Mouse (Mus musculus) brown adipose tissue, adult 24 weeks (tissue): ENCODE data around the gene Aldoc. TPM values are rescaled to one million over a fixed set of nuclear protein-coding genes. Genes with fewer than 3 reads are reported as not detected.

Experiments used
- H3K27ac ChIP-seq: fragments of 200-500 bp; replicated peaks from 2 replicates; pipeline ENCODE4 v1.5.1; 2012; ENCODE audit warnings: low read depth, mild to moderate bottlenecking, low read length
- H3K4me1 ChIP-seq: fragments of 200-500 bp; 2 replicates; pipeline ENCODE4 v1.6.1; 2012; ENCODE audit warnings: low read length, mixed read lengths; ENCODE audit not compliant: control insufficient read depth, insufficient read depth, insufficient read length
- H3K4me3 ChIP-seq: fragments of 200-500 bp; 2 replicates; pipeline ENCODE4 v1.5.1; 2012; ENCODE audit warnings: low read depth, mild to moderate bottlenecking, low read length, moderate library complexity; ENCODE audit not compliant: insufficient read depth
- polyA plus RNA-seq: library from polyadenylated mRNA; stranded (reverse); fragments of >200 nt; gene quantifications from 2 replicates; pipeline ENCODE4 v1.2.4, GENCODE M21; 2012; ENCODE audit not compliant: missing spikeins, insufficient read depth, insufficient read length

The Aldoc gene
- polyA plus RNA-seq, 1 experiment = 1.9 TPM

DNA sequence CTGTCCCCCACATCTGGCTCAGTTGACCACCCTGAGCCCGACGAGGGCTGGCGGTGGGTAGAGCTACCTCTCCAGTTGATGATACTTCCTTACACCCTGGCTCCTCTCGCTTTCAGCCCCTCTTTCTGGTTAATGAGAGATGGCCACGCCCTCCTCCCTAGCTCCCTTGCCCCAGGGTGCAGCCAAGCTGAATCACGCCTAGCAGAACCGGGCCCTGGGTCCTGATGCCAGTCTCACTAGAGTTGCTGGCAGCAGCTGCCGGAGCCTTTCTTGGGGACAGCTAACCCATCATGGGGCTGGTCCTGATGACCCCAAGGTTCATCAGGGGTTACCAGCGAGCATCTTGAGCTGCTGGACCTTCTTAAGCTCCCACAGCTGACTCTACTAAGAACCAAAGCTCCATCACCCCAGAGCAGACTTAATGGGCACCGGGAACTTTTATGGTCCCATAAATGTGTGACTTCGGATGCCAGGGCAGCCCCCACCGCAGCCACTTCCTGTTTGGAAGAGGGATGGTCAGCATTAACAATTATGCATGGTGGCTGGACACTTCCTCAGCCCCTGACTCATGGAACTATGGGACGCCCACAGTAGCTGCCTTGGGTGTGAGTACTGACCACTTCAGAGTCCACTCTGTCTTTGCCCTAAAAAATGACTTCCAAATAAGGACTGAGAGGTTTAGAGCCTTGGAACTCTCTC, 40.7 kb downstream of the Aldoc start:
- H3K27ac ChIP-seq = no peak overlapping the region
- H3K4me1 ChIP-seq = no peaks in the 10 kb centered on the region
- H3K4me3 ChIP-seq = no peak overlapping the region

DNA sequence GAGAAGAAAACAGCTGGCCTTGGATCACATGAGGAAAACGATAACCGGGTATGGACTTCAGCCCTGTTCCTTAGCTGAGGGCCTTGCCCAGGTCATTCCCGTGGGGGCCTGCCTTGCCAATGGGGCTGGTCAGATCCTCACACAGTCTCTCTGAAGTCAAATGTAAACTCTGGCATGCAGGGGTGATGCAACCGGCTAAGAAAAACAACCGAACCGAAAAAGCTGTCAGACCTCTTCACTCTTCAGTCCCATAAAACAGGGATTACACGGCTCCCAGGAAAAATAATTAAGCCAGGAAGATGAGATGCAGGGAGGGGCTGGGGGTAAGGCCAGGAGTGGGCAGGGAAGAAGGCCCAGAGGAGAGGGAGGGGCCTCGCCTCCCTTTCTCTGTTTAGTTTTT, 41.3 kb downstream of the Aldoc start:
- Histone ChIP-seq H3K4me3 (no peak overlapping the region), H3K27ac (no peak overlapping the region), H3K4me1 (no peaks in the 10 kb centered on the region)

DNA sequence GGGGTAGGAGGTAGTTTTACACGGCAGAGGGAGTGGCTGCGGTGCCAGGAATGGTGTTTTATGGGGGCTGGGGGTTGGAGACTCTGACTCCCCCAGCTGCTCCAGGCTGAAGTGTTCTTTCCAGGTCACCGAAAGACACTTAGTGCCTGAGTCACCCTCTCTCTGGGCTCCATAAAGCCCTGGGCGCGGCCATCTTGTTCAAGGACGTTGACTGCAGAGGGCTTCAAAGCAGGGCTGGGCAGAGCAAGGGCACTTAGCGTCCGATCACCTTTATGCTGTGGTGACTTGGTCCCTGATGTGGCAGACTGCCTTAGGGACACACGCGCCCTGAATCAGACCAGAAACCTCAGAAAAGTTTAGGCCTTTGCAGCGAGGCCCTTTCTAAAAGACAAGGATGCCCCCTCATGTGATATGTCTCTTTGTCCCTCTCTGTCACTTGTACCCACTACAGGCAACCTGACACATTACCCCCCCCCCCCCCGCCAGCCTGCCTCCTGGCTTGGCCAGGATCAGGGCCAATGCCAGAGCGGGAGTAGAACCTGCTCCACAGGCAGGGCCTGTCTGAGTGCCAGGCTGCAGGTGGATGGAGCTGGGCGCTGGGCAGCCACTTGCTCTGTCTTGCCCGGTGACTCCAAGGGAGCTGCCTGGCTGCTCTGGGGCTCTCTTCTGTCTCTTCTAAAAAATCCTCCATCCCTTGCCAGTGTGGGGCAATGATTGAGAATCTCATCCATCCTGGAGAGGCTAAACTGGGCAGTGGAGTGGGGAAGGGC, 44.9 kb downstream of the Aldoc start:
- Histone ChIP-seq H3K27ac (no peak overlapping the region), H3K4me1 (no peaks in the 10 kb centered on the region)

DNA sequence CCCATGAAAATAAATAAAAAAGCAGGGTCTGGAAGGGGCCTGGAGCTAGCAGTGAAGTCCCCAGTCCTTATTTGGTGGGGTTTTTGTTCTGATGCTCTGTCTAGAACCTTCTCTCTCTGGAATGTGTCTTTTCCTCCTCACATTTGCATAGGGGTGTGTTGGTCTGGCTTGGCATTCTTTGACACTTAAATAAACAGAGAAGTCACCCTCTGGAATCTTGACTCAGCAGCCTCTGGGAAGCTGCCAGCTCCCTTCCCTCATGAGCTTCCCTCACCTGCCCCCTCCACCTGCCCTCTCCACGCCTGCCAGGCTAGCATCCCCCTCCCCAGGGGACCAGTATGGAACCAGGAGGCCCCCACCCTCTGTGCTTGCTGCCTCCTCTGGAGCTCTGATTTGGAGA, 47.6 kb downstream of the Aldoc start:
- H3K27ac ChIP-seq = no peak overlapping the region
- no peak overlapping the region for H3K4me3 ChIP-seq
- H3K4me1 ChIP-seq = no peaks in the 10 kb centered on the region

More for the DNA sequence above, 44.9 kb downstream of the Aldoc start:
- H3K4me3 ChIP-seq = no peak overlapping the region

DNA sequence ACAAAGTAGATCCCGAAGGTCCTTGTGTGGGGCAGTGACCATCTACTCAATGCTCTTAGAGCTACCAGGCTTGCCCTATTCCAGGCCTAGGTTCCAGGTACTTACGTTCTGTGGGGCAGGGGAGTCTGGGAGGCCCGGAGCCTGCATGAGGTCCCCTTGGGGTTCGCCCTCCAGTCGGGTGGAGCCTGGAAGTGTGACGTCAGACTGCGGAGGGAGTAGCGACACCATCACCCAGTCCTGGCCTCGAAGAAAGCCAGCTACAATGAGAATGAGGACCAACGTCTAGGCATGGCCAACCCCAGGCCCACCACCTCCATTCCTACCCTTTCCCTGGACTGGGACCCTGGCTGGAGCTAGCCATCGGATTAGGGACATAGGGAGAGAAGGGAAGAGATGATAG, 48.9 kb downstream of the Aldoc start:
- Histone ChIP-seq H3K27ac (no peak overlapping the region), H3K4me1 (no peaks in the 10 kb centered on the region)

DNA sequence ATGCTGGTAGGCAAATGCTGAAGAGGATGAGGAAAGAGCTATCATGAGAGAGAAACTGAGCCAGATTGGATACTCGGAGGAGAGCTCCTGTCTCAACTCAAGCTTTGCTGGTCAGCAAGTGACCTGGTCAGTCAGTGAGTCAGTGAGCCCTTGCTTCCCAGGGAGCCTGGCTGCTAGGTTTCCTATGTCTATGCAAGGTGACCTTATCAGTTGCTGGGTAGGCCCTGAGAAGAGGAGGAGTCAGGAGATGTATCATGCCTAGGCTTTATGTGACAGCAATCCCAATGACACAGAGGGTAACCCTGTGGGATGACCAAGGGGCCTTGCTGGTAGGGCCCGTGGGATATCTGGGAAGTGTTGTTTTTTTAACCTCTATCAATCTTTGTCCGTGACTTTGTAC, 49.4 kb downstream of the Aldoc start:
- no peaks in the 10 kb centered on the region for H3K4me1 ChIP-seq
- no peak overlapping the region for H3K27ac ChIP-seq
- H3K4me3 ChIP-seq = no peak overlapping the region

More for the DNA sequence above, 48.9 kb downstream of the Aldoc start:
- no peak overlapping the region for H3K4me3 ChIP-seq

DNA sequence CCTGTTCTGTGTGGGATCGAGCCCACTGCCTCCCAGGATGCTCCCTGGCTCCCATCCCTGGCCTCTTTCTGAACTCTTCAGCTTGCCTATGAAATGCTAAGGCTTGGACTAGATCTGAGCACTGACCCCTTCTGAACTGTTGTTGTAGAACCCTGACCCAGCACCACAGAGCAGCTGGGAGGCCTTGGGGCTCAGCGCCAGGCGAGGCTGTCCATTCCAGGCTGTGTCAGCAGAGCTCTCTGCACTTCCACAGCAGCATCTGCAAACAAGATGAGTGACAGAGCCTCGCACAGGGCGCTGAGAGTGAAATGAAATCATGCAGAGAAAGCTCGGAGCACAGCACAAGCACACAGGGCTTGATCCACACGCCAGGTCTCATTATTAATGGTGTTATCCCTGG, 49.8 kb downstream of the Aldoc start:
- Histone ChIP-seq H3K27ac (no peak overlapping the region), H3K4me3 (no peak overlapping the region), H3K4me1 (no peaks in the 10 kb centered on the region)

DNA sequence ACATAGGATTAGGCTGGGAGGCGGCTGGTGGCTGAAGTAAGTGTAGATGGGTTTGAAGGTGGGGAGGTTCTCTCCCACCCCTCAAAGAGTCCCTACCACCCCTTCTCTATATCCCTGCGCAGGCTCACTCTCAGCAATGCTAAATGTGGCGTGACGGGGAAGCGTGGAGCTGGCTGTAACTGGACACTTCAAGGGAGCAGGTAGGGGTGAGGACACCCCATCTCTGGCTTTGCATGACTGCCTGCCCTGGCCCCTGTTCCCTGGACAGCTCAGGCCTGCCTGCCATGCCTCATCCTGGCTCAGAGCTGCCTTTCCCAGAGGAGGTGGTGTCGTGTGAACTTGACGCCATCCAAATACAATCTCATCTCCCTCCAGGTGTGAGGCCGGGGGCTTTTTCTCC, 51.4 kb downstream of the Aldoc start:
- Histone ChIP-seq H3K27ac (no peak overlapping the region), H3K4me1 (no peaks in the 10 kb centered on the region), H3K4me3 (no peak overlapping the region)

Other genes with a start within 250 kb of the Aldoc start
- gene Eral1, start 242.6 kb upstream of the Aldoc start, polyA plus RNA-seq = 33.8 and 38.9 TPM in 2 replicates
- 5.8 and 7.5 TPM in 2 replicates for gene Fam222b, start 228.3 kb upstream of the Aldoc start, polyA plus RNA-seq
- 45.7 and 47.5 TPM in 2 replicates for gene Traf4, start 157.4 kb upstream of the Aldoc start, polyA plus RNA-seq
- gene Nek8, start 146.3 kb upstream of the Aldoc start, polyA plus RNA-seq = 3.2 and 6.3 TPM in 2 replicates
- gene Tlcd1, start 146.3 kb upstream of the Aldoc start, polyA plus RNA-seq = 77.2 and 118 TPM in 2 replicates
- gene Rpl23a, start 139.4 kb upstream of the Aldoc start, polyA plus RNA-seq = 881 and 950 TPM in 2 replicates
- gene Rab34, start 134.5 kb upstream of the Aldoc start, polyA plus RNA-seq = 61.8 and 78.8 TPM in 2 replicates
- gene Proca1, start 129.6 kb upstream of the Aldoc start, polyA plus RNA-seq = 102 and 105 TPM in 2 replicates
- gene Sdf2, start 77.2 kb upstream of the Aldoc start, polyA plus RNA-seq = 42.0 and 44.9 TPM in 2 replicates
- 20.1 and 20.7 TPM in 2 replicates for gene Supt6, start 77.0 kb upstream of the Aldoc start, polyA plus RNA-seq
- gene 2610507B11Rik, start 61.2 kb upstream of the Aldoc start, polyA plus RNA-seq = 74.3 and 104 TPM in 2 replicates
- gene BC030499, start 32.1 kb upstream of the Aldoc start, polyA plus RNA-seq = not detected in 2 replicates
- gene Spag5, start 21.4 kb upstream of the Aldoc start, polyA plus RNA-seq = 0.29 and 0.87 TPM in 2 replicates
- gene Pigs, start 5.4 kb downstream of the Aldoc start, polyA plus RNA-seq = 14.4 and 19.7 TPM in 2 replicates
- gene Unc119, start 20.5 kb downstream of the Aldoc start, polyA plus RNA-seq = 16.9 and 30.7 TPM in 2 replicates
- gene Foxn1, start 63.6 kb downstream of the Aldoc start, polyA plus RNA-seq = not detected in 2 replicates
- gene Slc13a2, start 99.2 kb downstream of the Aldoc start, polyA plus RNA-seq = not detected in 2 replicates
- 9.2 and 11.8 TPM in 2 replicates for gene Slc46a1, start 142.7 kb downstream of the Aldoc start, polyA plus RNA-seq
- gene Sarm1, start 174.8 kb downstream of the Aldoc start, polyA plus RNA-seq = not detected in 2 replicates
- gene Vtn, start 176.1 kb downstream of the Aldoc start, polyA plus RNA-seq = 6.4 and 10.8 TPM in 2 replicates
- gene Sebox, start 180.5 kb downstream of the Aldoc start, polyA plus RNA-seq = not detected in 2 replicates
- 21.4 and 27.2 TPM in 2 replicates for gene Tmem199, start 189.2 kb downstream of the Aldoc start, polyA plus RNA-seq
- gene Poldip2, start 189.2 kb downstream of the Aldoc start, polyA plus RNA-seq = 190 and 193 TPM in 2 replicates
- gene Tnfaip1, start 213.4 kb downstream of the Aldoc start, polyA plus RNA-seq = 25.2 and 30.1 TPM in 2 replicates
- gene Ift20, start 213.4 kb downstream of the Aldoc start, polyA plus RNA-seq = 67.3 and 75.5 TPM in 2 replicates
- gene Tmem97, start 227.8 kb downstream of the Aldoc start, polyA plus RNA-seq = 14.8 and 20.7 TPM in 2 replicates